Mouse (Mus musculus) embryonic facial prominence, embryonic 13.5 days (tissue): ENCODE data around the gene Atp6v0c. TPM values are rescaled to one million over a fixed set of nuclear protein-coding genes. Genes with fewer than 3 reads are reported as not detected.
"Not testable (repeated sequence)": the region's sequence is repeated elsewhere in the genome, so short reads cannot be mapped to it uniquely, and the experiment has no call there.

Experiments used
- ATAC-seq: fragments of 200-750 bp; cut with Nextera tagmentation; 2 replicates; pipeline ENCODE4 v1.8.0; 2017; ENCODE audit warnings: low read depth; ENCODE audit not compliant: insufficient number of reproducible peaks, insufficient read depth, low FRiP score, low TSS enrichment
- H3K27ac ChIP-seq: fragments of 300-500 bp; sonication (generic); 2 replicates; pipeline ENCODE4 v1.5.1; 2015; ENCODE audit warnings: moderate library complexity, mild to moderate bottlenecking, inconsistent platforms
- H3K27me3 ChIP-seq: fragments of 300-500 bp; sonication (generic); 2 replicates; pipeline ENCODE4 v1.6.1; 2015; ENCODE audit warnings: mild to moderate bottlenecking, inconsistent platforms
- H3K36me3 ChIP-seq: fragments of 300-500 bp; sonication (generic); 2 replicates; pipeline ENCODE4 v1.6.1; 2015; ENCODE audit warnings: mild to moderate bottlenecking, inconsistent platforms
- H3K4me1 ChIP-seq: fragments of 300-500 bp; sonication (generic); 2 replicates; pipeline ENCODE4 v1.6.1; 2015; ENCODE audit warnings: inconsistent platforms
- H3K4me2 ChIP-seq: fragments of 300-500 bp; sonication (generic); 2 replicates; pipeline ENCODE4 v1.6.1; 2015; ENCODE audit warnings: moderate library complexity, mild to moderate bottlenecking, inconsistent platforms
- H3K4me3 ChIP-seq: fragments of 300-500 bp; sonication (generic); 2 replicates; pipeline ENCODE4 v1.5.1; 2015; ENCODE audit warnings: mild to moderate bottlenecking, inconsistent platforms
- H3K9ac ChIP-seq: fragments of 300-500 bp; sonication (generic); 2 replicates; pipeline ENCODE4 v1.6.1; 2015; ENCODE audit warnings: mild to moderate bottlenecking, inconsistent platforms
- H3K9me3 ChIP-seq: fragments of 300-500 bp; sonication (generic); 2 replicates; pipeline ENCODE4 v1.6.1; 2016; ENCODE audit warnings: inconsistent platforms
- WGBS: fragments of 180-500 bp; shearing (Covaris S2); methylation state at CpG from one replicate; pipeline ENCODE4 v1.1.7; 2015; ENCODE audit warnings: mixed read lengths; 5-methylcytosine and 5-hydroxymethylcytosine counted together
- polyA plus RNA-seq: library from polyadenylated mRNA; unstranded; fragments of >200 nt; fragmentation: Nextera tagmentation; extraction: Ambion mirVana; gene quantifications from 2 replicates; pipeline ENCODE4 v1.2.1, GENCODE M21; 2015

Gene Atp6v0c
- polyA plus RNA-seq, 1 experiment from 2014 or later, result 448 TPM

DNA sequence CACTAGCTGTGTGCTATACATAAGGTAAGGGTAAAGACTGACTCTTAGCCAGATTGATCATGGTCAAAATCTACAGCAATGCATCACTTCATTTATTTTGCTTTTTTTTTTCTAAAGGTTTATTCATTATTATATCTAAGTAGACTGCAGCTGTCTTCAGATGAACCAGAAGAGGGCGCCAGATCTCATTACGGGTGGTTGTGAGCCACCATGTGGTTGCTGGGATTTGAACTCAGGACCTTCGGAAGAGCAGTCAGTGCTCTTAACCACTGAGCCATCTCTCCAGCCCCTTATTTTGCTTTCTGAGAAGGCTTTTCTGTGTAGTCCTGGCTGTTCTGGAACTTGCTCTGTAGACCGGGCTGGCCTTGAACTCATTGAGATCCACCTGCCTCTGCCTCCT lies 36.6 kb downstream of the Atp6v0c start:
- not testable (repeated sequence) for H3K4me3 ChIP-seq, H3K36me3 ChIP-seq, H3K9ac ChIP-seq, H3K4me2 ChIP-seq, H3K27me3 ChIP-seq, H3K9me3 ChIP-seq, ATAC-seq, H3K27ac ChIP-seq
- peaks cover 19% of the 10 kb centered on the region for H3K4me1 ChIP-seq
- 86% methylated on average over 4 of the region's 4 CpGs for WGBS

DNA sequence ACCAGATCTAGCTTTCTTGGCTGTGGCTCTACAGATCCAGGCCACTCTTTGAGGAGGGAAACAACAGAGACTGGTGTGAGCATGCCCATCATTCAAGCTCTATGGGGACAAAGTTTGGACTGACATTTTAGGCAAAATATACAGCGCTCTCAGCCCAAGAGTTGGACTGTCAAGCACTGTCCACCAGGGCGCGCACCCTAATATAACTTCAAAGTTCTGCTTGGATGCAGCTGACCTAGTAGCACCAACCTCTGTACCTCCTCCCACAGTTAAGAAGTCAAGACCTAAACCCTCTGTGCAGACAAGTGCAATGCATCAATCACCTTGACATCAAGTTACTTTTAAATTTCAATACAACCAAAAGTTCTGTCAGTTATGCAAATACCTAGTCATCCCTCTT lies 37.9 kb downstream of the Atp6v0c start:
- Histone ChIP-seq H3K4me1 (peaks cover 11% of the 10 kb centered on the region), H3K36me3 (no peaks in the 10 kb centered on the region), H3K4me2 (no peak overlapping the region), H3K27me3 (no peaks in the 10 kb centered on the region), H3K9ac (no peak overlapping the region), H3K4me3 (no peak overlapping the region), H3K27ac (no peak overlapping the region), H3K9me3 (no peaks in the 10 kb centered on the region)
- ATAC-seq, result no peak
- 92% methylated on average over 3 of the region's 3 CpGs for WGBS

DNA sequence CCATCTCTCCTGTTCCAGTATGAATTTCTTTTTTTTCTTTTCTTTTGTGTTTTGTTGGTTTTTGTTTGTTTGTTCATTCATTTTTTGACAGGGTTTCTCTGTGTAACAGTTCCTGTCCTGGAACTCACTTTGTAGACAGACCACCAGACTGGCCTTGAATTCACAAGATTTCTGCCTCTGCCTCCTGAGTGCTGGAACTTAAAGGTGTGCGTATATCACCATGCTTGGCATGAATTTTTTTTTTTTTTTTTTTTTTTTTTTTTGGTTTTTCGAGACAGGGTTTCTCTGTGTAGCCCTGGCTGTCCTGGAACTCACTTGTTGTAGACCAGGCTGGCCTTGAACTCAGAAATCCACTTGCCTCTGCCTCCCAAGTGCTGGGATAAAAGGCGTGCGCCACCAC lies 40.3 kb downstream of the Atp6v0c start:
- WGBS, result 93% methylated on average over 4 of the region's 4 CpGs
- H3K9me3 ChIP-seq, ATAC-seq, H3K4me3 ChIP-seq, H3K9ac ChIP-seq, H3K27me3 ChIP-seq, H3K27ac ChIP-seq, H3K36me3 ChIP-seq, H3K4me2 ChIP-seq: not testable (repeated sequence)
- peaks cover 11% of the 10 kb centered on the region for H3K4me1 ChIP-seq

DNA sequence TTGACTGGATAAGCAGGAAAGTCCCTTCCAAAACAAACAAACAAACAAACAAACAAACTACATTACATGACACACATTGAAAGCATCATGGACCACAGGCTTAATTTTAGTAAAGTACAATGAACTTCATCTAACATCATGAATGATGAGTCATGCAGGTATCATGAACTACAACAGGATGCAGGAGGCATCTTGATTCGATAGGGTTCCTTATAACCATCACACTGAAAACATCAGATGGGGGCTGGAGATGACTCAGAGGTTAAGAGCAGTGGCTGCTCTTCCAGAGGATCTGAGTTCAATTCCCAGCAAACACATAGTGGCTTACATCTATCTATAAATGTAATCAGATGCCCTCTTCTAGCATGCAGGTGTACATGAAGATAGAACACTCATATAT lies 41.9 kb downstream of the Atp6v0c start:
- H3K4me1 ChIP-seq, result peaks cover 11% of the 10 kb centered on the region
- H3K27ac ChIP-seq, result no peak overlapping the region
- no peaks in the 10 kb centered on the region for H3K9me3 ChIP-seq
- no peak overlapping the region for H3K4me2 ChIP-seq
- H3K9ac ChIP-seq, result no peak overlapping the region
- H3K27me3 ChIP-seq, result no peaks in the 10 kb centered on the region
- H3K4me3 ChIP-seq, result no peak overlapping the region
- no peak for ATAC-seq
- WGBS, result 90% methylated on average over 1 of the region's 1 CpGs
- no peaks in the 10 kb centered on the region for H3K36me3 ChIP-seq

DNA sequence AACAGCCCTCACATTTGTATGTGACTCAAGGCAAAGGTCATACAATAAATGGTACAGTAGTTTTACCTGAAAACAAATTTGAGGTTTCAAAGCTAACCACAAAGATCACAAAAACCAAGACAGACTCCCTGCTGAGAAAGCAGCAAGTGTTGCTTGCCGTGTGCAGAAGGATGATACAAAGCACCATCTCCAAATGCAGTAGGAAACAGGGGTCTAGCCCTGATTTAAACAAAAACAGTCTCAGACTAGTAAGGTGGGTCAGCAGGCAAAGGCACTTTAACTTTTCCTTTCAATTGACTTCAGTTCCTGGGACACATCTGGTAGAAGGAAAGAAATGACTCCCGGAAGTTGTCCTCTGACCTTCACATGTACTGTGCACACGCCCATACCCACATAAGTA lies 42.7 kb downstream of the Atp6v0c start:
- Histone ChIP-seq H3K36me3 (no peaks in the 10 kb centered on the region), H3K27ac (no peak overlapping the region), H3K4me1 (peaks cover 11% of the 10 kb centered on the region), H3K27me3 (no peaks in the 10 kb centered on the region), H3K9ac (no peak overlapping the region), H3K4me2 (no peak overlapping the region), H3K4me3 (no peak overlapping the region), H3K9me3 (no peaks in the 10 kb centered on the region)
- 75% methylated on average over 3 of the region's 3 CpGs for WGBS
- no peak for ATAC-seq

DNA sequence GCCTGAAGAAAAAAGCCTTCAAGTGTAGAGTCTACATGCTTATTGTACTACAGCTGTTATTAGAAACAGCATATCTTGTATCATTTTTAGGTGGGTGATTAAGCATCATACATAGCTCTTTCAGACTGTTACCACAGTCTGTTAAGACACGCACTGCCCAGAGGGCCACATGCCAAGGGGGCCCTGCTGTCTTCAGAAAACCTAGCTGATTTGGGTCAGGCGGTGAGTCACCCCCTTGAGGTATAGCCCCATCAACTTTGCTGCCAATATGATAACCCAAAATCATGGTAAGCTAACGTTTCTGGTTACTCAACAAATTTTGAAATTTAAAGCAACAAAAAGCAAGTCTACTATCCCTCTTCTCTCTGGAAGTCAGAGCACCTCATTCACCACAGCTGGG lies 50.1 kb downstream of the Atp6v0c start:
- ATAC-seq, result no peak
- no peak overlapping the region for H3K4me2 ChIP-seq
- peaks cover 20% of the 10 kb centered on the region for H3K4me1 ChIP-seq
- WGBS, result 71% methylated on average over 3 of the region's 3 CpGs
- no peaks in the 10 kb centered on the region for H3K9me3 ChIP-seq
- no peaks in the 10 kb centered on the region for H3K27me3 ChIP-seq
- H3K27ac ChIP-seq, result no peak overlapping the region
- no peak overlapping the region for H3K4me3 ChIP-seq
- no peak overlapping the region for H3K9ac ChIP-seq
- H3K36me3 ChIP-seq, result no peaks in the 10 kb centered on the region; the same call in 1 of the 2 replicates

Other genes starting within 250 kb of the Atp6v0c start
- gene Sbp, start 228.0 kb downstream of the Atp6v0c start, polyA plus RNA-seq, result not detected in 2 replicates
- not detected in 2 replicates for gene Sbpl, start 214.4 kb downstream of the Atp6v0c start, polyA plus RNA-seq
- gene Prss30, start 189.1 kb downstream of the Atp6v0c start, polyA plus RNA-seq, result 0.18 TPM in 1 of 2 replicates, not detected in the other
- 2.2 and 2.5 TPM in 2 replicates for gene Prss22, start 171.6 kb downstream of the Atp6v0c start, polyA plus RNA-seq
- 0.28 and 0.38 TPM in 2 replicates for gene Prss27, start 131.6 kb downstream of the Atp6v0c start, polyA plus RNA-seq
- 69.1 and 78.9 TPM in 2 replicates for gene Kctd5, start 96.2 kb downstream of the Atp6v0c start, polyA plus RNA-seq
- gene Pdpk1, start 18.8 kb downstream of the Atp6v0c start, polyA plus RNA-seq, result 35.8 and 37.8 TPM in 2 replicates
- gene Amdhd2, start 5.9 kb downstream of the Atp6v0c start, polyA plus RNA-seq, result 34.1 and 41.4 TPM in 2 replicates
- 10.2 and 10.3 TPM in 2 replicates for gene Tbc1d24, start 35.9 kb upstream of the Atp6v0c start, polyA plus RNA-seq
- 13.0 and 14.0 TPM in 2 replicates for gene Ntn3, start 39.8 kb upstream of the Atp6v0c start, polyA plus RNA-seq
- 15.7 and 16.3 TPM in 2 replicates for gene Tedc2, start 51.1 kb upstream of the Atp6v0c start, polyA plus RNA-seq
- gene Ccnf, start 81.8 kb upstream of the Atp6v0c start, polyA plus RNA-seq, result 61.9 and 63.1 TPM in 2 replicates
- not detected in 2 replicates for gene Abca17, start 181.4 kb upstream of the Atp6v0c start, polyA plus RNA-seq
- 5.3 and 6.5 TPM in 2 replicates for gene Abca3, start 182.2 kb upstream of the Atp6v0c start, polyA plus RNA-seq
- 296 and 317 TPM in 2 replicates for gene Rnps1, start 244.9 kb upstream of the Atp6v0c start, polyA plus RNA-seq